Mouse (Mus musculus) brain, embryonic 14.5 days (tissue): ENCODE measurements around the gene Bpifa2.

ENCODE experiments used
- CTCF ChIP-seq: fragments of 200-500 bp; IDR thresholded peaks from 2 replicates; pipeline ENCODE4 v1.5.1; 2012; ENCODE audit warnings: inconsistent platforms, mild to moderate bottlenecking, moderate library complexity, borderline replicate concordance; ENCODE audit not compliant: insufficient read depth, insufficient read length; ENCODE audit errors: extremely low read depth
- POLR2A ChIP-seq: fragments of 200-500 bp; IDR thresholded peaks from 2 replicates; pipeline ENCODE4 v1.6.1; 2012; ENCODE audit warnings: mild to moderate bottlenecking, inconsistent platforms, borderline replicate concordance; ENCODE audit not compliant: poor library complexity, insufficient read depth, insufficient read length, severe bottlenecking; ENCODE audit errors: extremely low read depth

GRCm38 (mm10) chr2:154007381-154007780 lies 684 bp upstream of the Bpifa2 start:
- no peak for TF ChIP-seq CTCF
- TF ChIP-seq POLR2A: no peak
